Mouse (Mus musculus) cerebellum, postnatal 14 days (tissue): Measurements from ENCODE around the gene Hfm1.
A peak's percentile ranks its signal among the peaks of the same experiment; 100 is the strongest.

Experiments used
- DNase-seq, 2 experiments: peaks; one replicate each; pipeline ENCODE4 v3.0.0; 2021; ENCODE audit warnings: mixed read lengths in 2 of 2

The Hfm1 gene

DNA sequence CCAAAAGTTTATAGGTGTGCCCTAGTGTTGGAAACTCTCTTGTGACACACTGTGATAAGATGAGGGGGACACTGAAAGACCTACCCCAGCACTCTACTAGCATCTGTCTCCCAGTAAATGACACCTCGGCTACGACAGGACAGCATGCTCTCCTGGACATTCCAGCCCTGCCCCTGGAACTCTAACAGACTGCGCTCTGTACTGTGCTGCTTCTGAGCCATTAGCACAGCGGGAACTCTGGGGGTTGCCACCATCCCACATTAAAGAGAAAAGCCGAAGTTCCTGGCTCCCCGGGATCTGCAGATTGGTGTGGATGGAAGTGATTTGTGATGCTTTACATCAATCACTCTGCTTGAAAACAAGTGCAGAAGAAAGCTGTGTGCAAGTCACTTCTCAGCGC, 93.1 kb downstream of the Hfm1 start:
- no peak for DNase-seq

DNA sequence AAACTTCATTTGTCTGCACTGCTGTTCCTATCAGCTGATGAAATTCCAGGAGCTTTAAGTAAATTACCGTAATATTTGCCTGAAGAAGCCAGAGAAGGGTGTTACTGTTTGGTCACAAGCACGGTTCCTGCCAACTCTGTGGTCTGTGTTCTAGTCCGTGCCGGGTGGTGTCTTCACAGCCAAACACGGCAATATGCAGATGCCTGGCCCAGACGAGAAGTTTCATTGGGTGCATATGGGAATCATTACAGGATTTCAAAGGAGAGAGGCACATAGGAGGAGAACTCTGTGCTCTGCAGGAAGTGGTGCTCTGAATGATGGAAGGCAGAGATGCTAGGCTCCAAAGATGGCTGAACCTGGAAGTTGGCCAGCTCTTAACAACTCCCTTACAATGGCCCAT, 94.7 kb downstream of the Hfm1 start:
- DNase-seq = no peak

DNA sequence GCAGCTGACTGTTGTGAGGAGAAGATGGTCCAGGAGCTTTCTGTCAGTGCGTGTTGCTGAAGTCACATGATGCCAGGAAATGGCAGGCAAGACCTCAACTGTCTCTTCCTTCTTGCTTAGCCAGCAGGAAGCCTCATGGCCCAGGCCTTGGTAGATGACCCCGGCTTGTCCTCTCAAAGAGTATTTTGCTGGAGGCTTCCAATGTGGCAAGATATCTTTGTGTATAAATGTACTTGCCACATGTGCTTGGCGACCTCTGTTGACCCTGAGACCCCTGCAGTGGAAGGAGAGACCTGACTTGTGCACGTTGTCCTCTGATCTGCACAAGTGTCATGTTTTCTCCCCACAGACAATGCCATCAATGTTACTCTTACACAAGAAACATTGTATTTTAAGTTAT, 95.3 kb downstream of the Hfm1 start:
- no peak for DNase-seq

DNA sequence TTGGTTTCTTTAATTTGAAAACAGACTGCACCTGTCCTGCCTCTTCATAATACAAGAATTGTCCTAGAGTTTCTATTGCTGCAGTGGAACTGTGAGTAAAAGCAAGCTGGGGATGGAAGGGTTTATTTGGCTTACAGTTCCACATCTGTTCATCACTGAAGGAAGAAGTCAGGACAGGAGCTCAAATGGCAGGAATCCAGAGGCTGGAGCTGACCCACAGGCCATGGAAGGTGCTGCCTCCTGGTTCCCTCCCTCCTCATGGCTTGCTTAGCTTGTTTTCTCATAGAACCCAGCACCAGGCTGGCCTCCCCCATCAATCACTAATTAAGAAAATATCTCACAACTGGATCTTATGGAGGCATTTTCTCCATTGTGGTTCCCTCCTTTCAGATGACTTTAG, 99.4 kb downstream of the Hfm1 start:
- DNase-seq = no peak

DNA sequence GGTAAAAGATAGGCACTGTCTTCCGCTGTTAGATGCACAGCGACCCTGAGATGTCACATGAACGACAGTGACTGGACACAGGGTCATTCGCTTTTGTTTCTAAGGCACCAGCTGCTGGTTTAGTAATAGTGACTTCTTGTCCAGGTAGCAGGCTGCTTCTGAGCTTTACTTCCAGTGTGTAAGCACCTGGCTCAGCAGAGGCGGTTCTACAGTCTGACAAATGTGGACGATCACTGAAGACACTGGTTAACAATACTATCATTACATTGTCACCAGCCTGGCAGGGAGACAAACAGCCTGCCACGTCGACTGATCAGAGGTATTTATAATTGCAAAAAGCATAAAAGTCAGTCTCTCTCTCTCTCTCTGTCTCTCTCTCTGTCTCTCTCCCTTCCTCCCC, 100.1 kb downstream of the Hfm1 start:
- DNase-seq = no peak

DNA sequence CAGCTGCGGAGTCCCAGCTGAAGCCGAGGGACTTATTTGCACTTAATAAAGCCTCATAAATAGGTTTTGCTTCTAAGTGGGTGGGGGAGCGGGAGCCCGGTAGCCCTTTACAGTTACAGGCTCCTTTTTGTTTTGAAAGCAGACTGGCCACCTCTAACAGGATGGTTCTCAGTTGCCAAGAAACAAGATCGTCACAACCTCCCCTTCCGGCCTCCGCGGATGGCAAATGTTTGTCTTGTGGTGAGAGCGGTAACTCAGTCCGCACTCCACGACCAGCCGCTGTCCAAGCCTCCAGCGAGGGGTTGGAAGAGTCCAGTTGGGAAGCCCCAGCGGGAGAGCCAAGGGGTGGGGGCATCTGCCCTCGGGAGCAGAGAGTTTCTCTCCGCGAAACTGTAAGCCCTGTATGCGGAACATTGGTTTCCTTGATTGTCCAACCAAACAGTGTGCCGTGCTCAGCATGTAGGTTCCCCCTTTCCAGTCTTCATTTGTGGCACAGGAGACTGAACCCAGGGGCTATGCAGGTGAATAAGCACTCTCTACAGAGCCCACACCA, 100.7 kb downstream of the Hfm1 start:
- peak; percentile 30 to 46 for DNase-seq

DNA sequence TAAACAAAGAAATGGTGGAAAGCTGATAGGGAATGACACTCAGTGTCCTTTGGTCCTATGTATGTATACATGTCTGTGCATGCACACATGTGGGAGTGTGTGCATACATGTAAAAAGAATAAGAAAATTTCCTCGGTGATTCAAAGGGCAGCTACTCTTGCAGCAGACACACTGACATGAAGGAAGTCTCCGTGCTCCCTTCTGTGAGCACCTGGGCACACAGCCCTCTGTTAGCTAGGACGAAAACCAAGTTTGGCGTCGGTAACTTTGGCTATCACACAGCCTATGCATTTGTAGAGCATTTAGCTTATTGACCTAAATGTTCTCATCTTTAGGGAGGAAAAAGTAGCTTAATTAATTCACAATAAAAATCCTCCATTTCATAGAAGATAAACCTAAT, 101.4 kb downstream of the Hfm1 start:
- no peak for DNase-seq

DNA sequence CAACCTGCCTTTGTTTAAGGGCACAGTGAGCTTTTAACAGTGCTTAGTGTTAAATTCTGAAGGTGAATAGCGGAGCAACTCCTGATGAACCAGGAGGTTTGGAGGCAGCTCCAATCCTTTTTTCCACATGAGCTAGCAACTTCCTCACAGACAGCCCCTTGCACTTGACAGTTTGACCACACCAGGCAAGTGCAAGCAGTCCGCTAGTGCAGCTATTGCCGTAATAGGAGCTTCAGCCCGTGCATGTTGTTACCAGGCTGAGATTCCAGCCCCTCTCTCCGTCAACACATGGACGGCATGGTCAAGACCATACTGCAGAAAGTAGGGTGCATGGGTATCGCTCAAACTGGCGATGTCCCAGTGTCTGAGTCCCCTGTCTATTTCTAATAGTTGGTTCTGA, 106.5 kb downstream of the Hfm1 start:
- no peak for DNase-seq

DNA sequence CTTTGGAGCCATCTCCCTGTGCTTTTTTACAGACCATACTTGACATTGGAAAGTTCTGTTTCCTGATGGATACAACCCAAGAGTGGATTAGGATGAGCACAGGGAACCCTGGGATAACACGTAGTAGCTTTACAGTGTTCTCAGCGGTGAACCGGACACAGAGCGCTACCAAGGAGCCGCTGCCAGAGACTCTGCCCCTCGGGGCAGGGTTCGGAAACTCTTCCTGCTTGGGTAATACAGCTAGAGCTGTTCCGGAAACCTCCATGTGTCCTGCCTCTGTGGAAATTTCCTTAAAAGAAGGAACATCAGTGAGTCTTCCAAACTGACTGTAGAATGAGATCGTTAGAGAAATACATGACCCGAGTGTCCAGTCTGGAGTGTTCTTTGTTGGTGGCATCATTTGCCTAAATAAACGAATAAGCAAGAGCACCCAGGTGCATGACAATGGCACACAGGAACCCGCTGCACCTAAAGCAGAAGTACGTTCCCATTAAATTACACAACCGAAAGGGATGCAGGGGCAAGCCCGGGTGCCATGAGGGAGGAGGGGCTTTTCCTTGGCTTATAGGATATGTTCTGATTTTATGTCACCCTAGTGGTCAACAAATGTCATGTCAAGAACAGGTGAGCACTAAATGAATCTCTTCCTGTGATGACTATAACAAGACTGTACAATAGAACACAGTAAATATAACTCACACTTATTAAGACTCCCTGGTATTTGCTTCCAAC, 110.0 kb downstream of the Hfm1 start:
- DNase-seq = no peak

DNA sequence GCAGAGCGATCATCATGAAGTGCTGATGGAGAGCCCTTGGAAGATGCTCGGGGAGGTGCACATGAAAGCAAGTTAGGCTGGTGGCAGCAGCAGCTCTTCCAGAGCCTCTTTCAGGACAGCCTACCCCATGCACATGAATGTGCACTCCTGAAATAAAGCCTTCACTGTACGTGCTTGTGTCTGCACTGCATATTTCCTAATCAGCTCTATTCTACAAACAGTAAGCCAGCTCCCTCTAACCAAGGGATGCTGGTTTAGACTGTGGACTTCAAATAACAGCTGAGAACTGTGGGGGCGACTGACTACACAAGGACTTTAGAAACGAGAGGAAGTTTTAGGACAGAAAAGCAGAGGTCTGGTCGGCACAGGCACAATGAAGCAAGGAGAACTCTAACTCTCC, 111.5 kb downstream of the Hfm1 start:
- DNase-seq = no peak

DNA sequence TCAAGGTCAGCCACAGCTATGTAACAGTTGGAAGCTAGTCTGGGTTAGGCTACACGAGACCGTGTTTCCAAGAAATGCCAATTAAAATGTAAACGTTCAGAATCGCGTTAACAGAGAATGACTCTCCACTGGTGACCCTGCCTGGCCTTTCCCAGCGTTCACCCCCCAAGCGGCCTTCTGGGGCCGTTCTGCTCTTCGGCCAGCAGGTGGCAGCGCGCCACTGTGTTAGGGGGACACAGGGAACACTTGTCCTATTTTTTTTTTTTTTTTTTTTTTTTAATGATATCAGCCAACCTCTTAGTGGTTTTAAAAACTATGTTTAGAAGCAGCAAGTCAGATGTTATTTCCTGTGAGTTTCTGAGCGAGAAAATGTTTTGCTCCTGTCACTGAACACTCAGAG, 123.0 kb downstream of the Hfm1 start:
- DNase-seq = peak; percentile 66 to 81

DNA sequence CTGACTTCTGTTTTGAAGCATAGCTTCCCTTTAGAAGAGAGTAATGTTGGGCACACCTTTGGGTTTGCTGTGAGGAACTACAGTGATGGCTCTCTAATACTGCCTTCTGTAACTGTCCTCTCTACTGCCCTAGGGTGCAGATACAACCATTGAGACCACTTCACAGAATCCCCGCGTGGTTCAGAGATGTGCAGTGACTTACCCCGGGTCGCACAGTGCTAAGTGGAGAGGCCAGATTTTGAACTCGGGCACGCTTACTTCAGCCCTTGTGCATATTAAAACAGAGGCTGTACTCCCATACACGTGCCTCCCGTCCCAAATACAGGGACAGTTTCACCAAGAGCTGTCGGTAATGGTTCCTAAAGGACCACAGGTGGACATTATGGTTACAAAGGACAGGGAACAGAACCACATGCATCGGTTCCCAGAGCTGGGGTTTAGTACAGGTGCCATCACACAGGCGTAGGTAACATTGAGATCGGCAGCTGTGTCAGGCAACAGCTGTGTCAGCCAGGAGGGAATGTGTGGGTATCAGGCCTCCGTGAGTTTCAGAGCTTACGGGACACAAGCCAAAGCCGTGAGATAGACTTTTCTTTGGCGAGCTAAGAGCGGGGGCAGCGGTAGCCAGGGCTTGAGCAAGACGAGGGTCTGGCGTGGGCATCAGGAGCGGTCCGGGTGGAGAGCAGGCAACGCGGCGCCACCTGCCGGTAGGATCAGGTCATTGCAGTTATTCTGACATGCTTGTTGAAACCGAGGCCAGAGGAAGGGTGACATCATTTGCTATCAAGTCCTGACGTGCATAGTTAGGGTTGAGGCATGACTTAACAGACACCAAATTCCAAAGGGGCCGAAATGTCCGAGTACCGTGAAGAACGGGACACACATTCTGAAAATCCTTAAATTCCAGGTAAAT, 124.0 kb downstream of the Hfm1 start:
- peak; percentile 95 to 97 for DNase-seq

DNA sequence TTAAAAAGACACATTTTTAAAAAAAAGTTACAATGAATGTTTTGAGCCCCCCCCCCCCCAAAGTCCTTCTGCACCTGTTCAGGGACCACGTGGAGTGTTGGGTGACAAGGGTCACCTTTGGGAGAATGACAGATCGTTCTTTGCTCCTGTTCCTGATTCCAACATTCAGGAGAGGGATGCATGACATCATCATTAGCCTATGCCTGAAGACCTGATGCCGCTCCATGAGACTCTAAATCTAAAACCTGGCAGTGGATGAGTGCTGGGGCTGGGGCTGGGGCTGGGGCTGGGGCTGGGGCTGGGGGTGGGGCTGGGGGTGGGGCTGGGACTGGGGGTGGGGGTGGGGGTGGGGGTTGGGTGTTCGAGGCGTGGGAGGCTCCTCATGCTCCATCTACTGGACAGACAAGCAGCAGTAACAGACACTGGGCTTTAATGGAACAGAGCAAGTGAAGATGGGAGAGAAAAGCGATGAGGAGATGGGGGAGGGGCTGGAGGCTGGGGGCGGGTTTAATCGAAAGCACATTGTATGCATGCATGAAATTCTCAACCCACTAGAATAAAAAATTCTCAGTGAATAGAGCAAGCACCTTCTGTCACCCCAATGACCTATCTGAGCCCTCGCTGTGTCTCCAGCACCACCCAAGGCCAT, 124.8 kb downstream of the Hfm1 start:
- DNase-seq = peak in 1 of 2 experiments; percentile 4

DNA sequence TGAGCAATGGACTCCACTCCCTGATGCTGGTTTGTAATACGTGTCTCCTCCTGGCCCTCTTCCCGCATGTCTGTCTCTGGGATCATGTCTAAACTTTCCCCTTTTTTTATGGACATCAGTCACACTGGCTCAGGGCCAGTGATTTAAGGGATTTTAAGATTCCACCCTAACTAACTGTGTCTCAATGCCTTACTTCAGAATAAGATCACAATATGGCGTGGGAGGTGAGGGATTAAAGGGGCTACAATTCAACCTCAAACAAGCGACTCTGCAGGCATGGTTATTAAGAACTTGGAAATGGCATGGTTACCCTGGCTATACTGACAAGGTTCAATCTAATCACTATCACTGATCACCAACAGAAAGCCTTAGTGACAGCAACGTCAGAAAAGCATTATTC, 128.2 kb downstream of the Hfm1 start:
- DNase-seq = no peak

DNA sequence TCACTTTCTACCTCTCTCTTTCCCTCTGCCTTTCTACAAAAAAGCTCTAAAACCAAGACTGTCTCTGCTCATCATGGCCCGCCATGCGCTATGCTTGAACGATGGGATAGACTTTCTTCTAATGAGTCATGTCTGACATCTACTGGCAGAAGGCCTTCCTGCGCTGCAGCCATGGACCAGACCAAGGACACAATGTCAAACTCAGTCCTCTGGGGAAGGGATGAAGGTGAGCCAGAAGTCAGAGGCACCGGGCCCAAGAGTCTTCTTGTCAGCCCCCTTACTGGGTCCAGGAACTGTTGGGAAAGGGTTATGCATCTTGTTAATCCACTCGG, 134.9 kb downstream of the Hfm1 start:
- peak; percentile 39 to 43 for DNase-seq

DNA sequence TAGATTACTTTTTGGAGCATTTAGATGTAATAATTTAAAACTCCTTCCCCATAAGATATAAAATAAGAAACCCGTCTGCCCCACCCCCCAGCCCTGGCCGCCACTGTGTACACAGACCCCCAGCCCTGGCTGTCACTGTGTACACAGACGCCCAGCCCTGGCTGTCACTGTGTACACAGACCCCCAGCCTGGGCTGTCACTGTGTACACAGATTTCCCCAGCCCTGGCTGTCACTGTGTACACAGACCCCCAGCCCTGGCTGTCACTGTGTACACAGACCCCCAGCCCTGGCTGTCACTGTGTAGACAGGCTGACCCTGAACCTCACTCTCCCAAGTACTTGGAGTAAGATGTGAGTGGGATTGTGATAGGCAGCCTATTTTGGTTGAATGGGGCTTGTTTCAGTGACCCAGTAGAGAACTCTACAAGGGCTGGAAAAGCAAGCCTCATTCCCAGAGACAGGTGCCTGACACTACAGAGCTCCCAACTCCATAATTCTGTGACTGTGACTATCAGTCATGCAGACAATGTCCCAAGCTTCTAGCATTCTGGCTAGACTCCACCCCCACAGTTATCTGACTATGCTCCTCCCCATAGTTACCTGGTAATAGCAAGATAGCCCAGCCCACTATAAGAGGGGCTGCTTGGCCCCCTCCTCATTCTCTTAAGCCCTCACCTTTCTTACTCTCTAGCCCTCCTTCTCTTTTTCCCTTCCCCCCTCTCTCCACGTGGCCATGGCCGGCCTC, 135.5 kb downstream of the Hfm1 start:
- DNase-seq = no peak
